Mouse (Mus musculus) ES-Bruce4 (cell line): ENCODE measurements around the gene Tatdn2.

Source experiments
- CTCF ChIP-seq: IDR thresholded peaks from one replicate; pipeline ENCODE4 v1.8.1; 2011; ENCODE audit warnings: low read depth, low read length
- EP300 ChIP-seq: IDR thresholded peaks from 2 replicates; pipeline ENCODE4 v1.6.1; 2011; ENCODE audit warnings: low read depth, low read length; ENCODE audit not compliant: insufficient read depth
- POLR2A ChIP-seq: IDR thresholded peaks from one replicate; pipeline ENCODE4 v1.8.1; 2011; ENCODE audit warnings: low read length; ENCODE audit not compliant: insufficient read depth

GRCm38 (mm10) chr6:113737318-113738046 is 40.6 kb downstream of the Tatdn2 start:
- TF ChIP-seq CTCF (no peak), EP300 (no peak), POLR2A (no peak)
